Mouse (Mus musculus): ENCODE measurements at regions not wholly inside any gene's neighbourhood (a gene's known extent, or its start where the extent isn't known, plus 50 kb on each side); places are given as distances from the start of the nearest gene placed in this dataset.

- no peak for TF ChIP-seq CTCF (IDR thresholded peaks at IDR 0.05)
- no peak for TF ChIP-seq EP300 (IDR thresholded peaks at IDR 0.05; ENCODE audit: insufficient read depth, low read depth, low read length)
- no peak for TF ChIP-seq POLR2A (IDR thresholded peaks at IDR 0.05; ENCODE audit: insufficient read depth, low read depth, low read length)
Measured at GRCm38 (mm10) chr9:13952157-13952556, 124.6 kb downstream of the Fam76b start.

Measured in heart, adult 2 months (tissue).